Mouse (Mus musculus) left cerebral cortex, postnatal 36 days (tissue): ENCODE data around the gene Polr3e. TPM values are rescaled to one million over a fixed set of nuclear protein-coding genes. Genes with fewer than 3 reads are reported as not detected.

ENCODE experiments used
- DNase-seq, 2 experiments: peaks; one replicate each; pipeline ENCODE4 v3.0.0; 2021 to 2022; ENCODE audit warnings: low spot score in 2 of 2, mixed read lengths in 1 of 2
- intact Hi-C: fragments of 180-260 bp; cut with DNase I; formaldehyde crosslinking; loops from one replicate; pipeline ENCODE4 v1.15.1; 2025
- total RNA-seq, 2 experiments: library from RNA; stranded (reverse); gene quantifications; 2 replicates each; pipeline ENCODE4 v1.2.3; 2021

Gene Polr3e
- total RNA-seq: 10 to 100 TPM; 27.8 to 28.0 TPM

DNA sequence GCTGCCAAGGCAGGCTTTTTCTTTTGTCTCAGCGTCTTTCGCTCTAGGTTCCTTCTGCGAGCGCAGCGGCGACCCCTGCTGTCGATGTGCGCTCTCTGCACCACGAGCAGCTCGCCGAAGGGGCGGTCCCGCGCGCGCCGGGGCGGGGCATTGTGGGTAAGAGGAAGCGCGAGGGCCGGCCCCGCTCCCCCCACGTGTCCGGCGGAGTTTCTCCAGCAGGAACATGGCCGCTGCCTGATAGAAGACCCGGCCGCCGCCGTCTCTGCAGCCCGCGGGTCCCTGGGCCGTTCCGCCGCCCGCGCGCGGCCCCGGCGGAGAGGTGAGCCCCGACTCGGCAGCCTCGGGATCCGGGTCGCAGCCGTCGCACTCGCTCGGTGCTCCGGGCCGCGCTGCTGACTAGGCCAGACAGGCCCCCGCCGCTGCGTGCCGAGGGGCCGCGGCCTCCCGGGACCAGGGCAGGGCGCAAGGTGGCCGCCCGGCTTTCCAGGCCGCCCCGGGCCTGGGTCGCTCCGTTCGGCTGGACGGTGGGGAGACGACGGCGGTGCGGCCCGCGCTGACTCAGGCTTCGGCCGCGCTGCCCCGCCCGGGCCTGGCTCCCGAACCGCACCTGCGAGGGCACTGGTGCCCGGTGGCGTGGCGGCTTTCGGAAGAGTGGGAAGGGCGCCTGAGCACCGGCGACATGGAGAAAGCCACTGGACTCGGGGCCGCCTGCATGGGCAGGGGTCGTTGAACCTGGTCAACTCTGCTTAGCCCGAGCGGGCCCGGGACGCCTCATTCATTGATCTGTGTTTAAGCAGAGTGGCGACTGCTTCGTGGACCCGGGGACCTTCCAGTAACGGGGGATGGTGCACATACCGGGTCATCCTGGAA, at the start of gene Polr3e:
Gene Polr3e, plus strand, starts transcription at position 153 of the 870 bp plus-strand sequence.
- intact Hi-C loops: loop anchor here (1.0 to 10.0 kb wide), 4 partner anchors 75 to 283 kb away; partner anchors contain the start of genes Eef2k, Mosmo, Pdzd9 and Uqcrc2
- peak; percentile 100 for DNase-seq

GRCm38 (mm10) chr7:120869883-120870282, 47.7 kb upstream of the Polr3e start:
- intact Hi-C loops: no loop called here
- DNase-seq: no peak

GRCm38 (mm10) chr7:120870431-120871008, 47.0 kb upstream of the Polr3e start:
- DNase-seq: no peak
- intact Hi-C loops: no loop called here

DNA sequence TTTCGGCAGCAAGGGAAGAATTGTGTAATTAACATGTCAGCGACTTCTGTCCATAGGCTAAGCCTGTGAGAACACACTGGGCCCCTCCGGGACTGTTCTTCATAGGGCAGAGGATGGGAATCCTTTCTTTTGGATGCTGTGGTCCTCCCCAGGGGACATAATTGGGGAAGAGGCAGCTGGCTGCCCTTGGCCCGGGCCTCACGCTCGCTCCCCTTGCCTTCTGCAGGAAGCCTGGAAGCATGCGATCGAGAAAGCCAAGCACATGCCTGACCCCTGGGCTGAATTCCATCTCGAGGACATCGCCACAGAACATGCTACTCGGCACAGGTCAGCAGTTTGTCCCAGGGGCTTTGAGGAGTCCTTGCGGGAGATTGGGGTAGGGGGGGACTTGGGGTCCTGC, 44.5 kb upstream of the Polr3e start:
- intact Hi-C loops: no loop called here
- DNase-seq: no peak

DNA sequence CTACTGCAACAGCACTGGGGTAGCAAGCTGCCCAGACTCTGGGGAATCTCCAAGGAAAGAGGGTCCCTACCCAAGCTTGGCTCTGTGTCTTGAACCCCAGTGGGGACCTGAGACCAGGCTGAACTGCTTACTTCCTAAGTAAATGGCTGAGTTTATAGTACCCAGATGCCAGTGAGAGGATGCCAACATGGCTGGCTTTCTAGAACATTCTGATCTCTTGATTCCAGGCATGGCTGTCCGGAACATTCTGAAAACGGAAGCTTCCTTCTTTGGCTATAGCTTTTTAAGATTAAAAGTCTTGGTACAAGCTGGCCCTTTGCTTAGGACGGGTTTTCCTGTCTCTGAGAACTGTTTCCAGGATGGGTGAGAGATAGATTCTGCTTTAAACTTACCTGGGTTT, 43.5 kb upstream of the Polr3e start:
- no peak for DNase-seq
- intact Hi-C loops: no loop called here

DNA sequence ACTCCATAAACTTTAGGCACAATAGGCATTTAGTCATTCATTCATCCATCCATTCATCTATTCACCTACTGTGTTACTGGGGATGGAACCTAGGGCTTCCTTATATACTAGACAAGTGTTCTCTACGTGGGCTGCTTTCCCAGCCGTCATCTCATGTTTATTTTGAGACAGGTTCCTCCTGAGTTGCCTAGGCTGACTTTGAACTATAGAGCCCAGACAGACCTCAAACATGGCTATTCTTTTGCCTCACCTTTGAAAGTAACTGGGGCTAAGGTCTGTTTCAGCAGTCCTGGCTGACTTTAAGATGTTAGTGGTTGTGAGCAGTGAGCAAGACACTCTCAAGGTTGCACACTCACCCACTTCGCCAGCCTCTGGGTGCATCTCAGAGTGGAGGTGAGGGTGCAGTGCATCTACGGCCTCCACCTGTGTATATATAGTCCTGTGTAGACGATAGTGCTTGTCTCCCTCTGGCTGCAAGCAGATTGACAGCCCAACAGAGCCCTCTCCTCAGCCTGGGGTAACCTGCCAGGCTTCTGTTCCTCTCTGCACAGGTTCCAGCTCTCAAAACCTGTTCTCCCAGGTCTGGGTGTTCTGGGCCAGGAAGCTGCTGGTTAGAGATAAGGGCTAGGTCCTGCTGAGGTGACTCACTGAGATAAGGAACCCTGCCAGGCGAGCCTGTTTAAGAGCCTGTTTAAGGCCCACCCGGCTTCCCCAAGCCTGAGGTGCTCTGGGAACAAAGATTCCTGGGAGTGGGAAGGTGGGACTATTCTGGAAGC, 42.6 kb upstream of the Polr3e start:
- DNase-seq: no peak
- intact Hi-C loops: no loop called here

- DNase-seq: no peak
- intact Hi-C loops: no loop called here
These were observed 41.8 kb upstream of the Polr3e start for GRCm38 (mm10) chr7:120875540-120876388.

DNA sequence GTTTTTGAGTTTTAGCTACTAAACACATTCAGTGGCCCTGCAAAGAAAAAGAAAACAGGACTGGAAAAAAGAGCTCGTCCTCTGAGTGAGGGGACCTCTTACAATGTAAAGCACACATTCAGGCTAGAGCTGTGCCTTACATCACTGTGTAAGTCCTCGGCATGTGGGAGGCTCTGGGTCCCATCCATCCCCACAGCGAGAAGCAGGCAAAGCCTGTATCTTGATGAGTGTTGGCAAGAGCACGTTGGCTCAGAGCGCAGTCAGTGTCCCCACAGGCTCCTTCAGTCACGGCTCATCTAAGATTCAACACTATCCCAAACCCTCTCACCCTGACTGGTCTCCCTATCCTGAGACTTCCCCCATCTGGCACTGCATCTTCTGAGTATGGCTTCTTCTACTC, 39.3 kb upstream of the Polr3e start:
- DNase-seq: peak; percentile 31 to 36
- intact Hi-C loops: no loop called here

DNA sequence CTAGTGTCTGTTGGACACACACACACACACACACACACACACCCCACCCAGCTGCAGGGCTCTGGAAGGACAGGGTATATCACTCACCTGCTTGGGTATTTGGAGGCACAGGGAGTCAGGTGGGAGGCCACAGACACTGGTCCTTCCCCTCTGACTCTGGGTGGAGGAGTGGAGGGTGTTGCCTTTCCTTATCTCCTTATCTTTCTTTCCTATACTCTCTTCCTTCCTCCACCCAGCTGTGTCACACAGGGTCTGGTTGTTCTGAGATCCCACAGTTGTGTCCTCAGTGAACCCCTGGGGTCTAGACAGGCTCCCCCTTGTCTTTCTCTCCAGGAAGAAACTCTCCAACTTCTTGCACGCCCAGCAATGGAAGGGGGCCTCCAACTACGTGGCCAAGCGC, 37.6 kb upstream of the Polr3e start:
- intact Hi-C loops: no loop called here
- no peak for DNase-seq

DNA sequence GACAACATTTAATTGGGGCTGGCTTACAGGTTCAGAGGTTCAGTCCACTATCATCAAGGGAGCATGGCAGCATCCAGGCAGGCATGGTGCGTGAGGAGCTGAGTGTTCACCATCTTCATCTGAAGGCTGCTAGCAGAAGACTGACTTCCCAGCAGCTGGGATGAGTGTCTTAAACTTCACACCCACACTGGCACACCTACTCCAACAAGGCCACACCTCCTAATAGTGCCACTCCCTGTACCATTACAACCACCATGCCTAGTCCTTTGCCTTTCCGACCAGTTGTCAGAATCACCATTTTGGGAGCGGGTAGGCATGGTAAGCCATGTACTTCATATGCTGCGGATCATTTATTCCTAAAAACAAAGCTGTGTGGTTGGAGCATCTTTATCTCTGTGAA, 36.8 kb upstream of the Polr3e start:
- intact Hi-C loops: no loop called here
- DNase-seq: no peak

- DNase-seq: no peak
- intact Hi-C loops: no loop called here
These were observed 36.1 kb upstream of the Polr3e start for GRCm38 (mm10) chr7:120881451-120881850.

- intact Hi-C loops: no loop called here
- no peak for DNase-seq
These were observed 34.9 kb upstream of the Polr3e start for GRCm38 (mm10) chr7:120882674-120883073.

DNA sequence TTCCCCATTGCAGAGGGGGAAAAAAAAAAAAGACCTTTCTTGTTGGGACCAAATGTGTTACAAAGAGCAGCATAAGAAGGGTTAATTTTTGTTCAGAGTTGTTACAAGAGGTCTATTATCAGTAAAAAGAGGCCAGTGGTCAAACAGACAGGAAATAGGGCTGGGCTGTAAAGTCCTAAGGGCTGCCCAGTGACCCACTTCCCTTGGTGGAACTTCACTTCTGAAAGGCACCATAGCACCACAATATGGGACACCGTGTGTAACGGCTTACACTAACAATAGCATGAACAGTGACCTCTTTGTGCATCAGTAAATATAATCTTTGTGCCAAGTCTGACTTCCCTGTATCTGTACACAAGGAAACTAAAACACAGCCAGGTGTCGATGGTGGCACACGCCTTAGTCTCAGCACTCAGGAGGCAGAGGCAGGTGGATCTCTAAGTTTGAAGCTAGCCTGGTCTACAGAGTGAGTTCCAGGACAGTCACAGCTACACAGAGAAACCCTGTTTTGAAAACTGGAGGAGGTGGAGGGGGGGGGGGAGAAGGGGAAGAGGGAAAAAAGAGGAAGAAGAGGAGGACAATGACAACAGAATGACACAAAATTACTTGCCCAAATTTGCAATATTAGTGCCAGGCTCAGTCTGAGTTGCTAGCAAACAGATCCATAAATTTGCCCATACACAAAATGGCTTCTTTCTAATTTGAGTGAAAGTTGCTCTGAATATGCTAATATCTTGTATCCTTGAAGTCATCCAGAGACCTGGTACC, 33.8 kb upstream of the Polr3e start:
- DNase-seq: no peak
- intact Hi-C loops: no loop called here

DNA sequence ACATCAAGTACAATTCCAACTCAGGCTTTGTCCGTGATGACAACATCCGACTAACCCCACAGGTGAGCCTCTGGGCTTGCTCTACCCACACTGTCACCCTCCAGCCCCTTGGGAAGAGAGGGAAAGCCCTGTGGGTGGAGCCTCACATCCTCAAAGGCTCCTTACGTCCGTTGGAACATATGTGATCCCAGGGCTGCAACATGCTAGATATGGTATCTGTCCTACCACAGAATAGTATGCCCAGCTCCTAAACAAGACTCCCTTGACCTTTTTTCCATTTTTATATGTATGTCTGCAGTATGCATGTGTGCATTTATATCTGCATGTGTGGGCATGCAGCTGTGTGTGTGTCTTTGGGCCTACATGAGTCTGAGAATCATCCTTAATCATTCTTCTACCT, 32.8 kb upstream of the Polr3e start:
- intact Hi-C loops: no loop called here
- no peak for DNase-seq

- no peak for DNase-seq
- intact Hi-C loops: no loop called here
These were observed 24.4 kb upstream of the Polr3e start for GRCm38 (mm10) chr7:120893123-120893522.

DNA sequence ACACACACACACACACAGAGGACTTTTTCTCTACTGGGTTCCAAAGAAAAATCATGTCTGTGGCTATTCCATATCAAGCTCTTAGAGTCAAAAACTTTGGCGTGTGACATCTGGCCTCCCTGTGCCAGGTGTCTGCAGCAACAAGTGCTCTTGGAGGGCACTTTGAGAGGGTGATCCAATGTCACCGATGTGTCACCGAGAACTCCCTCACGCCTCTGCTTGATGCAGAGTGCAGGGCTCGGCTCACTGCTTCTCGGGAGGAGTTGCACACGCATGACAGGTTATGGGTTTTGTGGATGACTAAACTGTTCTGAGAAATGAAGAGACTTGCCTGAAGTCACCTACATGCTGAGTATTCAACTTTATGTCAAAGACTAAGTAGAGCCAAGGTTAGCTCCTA, 20.5 kb upstream of the Polr3e start:
- DNase-seq: no peak
- intact Hi-C loops: no loop called here

GRCm38 (mm10) chr7:120897711-120898335, 19.7 kb upstream of the Polr3e start:
- intact Hi-C loops: no loop called here
- no peak for DNase-seq

DNA sequence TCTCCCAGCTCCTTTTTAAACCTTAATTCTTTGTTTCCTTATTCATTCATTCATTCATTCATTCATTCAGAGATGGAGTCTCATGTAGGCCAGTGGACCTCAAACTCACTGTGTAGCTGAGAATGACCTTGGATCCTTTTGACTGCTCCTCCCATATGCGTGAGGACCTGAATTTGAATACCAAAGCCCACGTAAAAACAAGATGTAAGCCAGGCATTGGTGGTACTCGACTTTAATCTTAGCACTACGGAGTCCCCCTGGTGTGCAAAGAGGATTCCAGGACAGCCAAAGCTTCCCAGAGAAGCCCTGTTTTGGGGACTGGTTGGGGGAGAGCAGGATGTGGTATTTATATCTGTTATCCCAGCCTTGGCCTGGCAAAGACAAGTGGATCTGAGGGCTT, 17.4 kb upstream of the Polr3e start:
- no peak for DNase-seq
- intact Hi-C loops: no loop called here
